Mouse (Mus musculus) A20 (cell line): ENCODE measurements around the gene Agap1.

Experiments used
- DNase-seq: peaks from one replicate; pipeline ENCODE4 v3.0.0-alpha.2; 2011; ENCODE audit warnings: low read depth, low spot score

The Agap1 gene

DNA sequence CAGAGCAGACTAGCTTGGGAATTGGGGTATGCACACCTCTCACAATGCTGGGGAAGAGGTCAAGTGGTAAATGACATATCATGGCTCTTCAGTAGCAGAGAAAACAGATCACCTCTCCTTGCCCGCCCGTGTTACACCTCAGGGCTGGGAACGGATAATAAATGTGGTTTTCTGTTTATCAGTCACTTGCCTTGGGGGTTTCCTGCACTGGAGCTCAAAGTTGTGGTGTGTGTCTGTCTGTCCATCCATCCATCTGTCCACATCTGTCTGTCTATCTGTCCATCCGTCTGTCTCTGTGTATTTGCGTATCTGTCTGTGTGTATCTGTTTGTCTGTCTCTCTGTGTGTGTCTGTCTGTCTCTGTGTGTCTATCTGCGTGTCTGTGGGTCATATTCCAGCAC lies 88.7 kb downstream of the Agap1 start:
- no peak for DNase-seq

DNA sequence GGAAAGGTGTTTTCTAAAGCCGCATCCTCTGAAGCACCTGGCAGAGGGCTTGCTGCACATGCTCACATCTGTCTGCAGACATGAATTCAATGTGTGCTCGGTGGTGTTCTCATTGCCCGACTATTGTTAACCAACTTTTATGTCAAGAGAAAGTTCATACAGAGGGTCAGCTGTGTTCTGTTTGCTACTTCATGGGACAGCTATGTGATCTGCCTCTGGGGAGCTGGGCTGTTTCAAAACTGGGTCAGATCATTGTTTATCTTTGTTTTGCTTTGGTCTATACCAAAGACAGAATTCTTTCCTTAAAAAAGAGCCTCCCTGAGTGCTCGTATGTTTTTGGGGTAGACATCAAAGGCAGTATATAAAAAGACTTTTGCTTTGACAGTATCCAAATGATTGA lies 89.5 kb downstream of the Agap1 start:
- DNase-seq = no peak

DNA sequence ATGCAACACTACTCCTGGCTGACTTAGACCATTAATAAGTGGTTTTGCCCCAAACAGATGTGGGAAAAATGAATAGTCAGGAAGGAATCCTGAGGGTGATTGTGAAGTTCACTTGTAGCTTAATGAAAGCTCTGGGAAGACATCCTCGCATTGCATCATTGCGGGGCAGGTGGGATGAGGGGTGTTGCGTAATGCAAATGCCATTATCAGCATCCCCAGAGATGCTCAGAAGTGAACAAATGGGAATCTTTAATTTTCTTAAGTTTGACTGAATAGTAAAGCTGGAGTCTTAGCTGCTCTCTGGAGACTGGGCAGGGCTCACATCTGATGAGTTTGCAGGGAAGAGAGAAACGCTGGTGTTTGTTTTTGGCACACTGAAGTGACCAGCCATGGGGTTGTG lies 90.5 kb downstream of the Agap1 start:
- no peak for DNase-seq

DNA sequence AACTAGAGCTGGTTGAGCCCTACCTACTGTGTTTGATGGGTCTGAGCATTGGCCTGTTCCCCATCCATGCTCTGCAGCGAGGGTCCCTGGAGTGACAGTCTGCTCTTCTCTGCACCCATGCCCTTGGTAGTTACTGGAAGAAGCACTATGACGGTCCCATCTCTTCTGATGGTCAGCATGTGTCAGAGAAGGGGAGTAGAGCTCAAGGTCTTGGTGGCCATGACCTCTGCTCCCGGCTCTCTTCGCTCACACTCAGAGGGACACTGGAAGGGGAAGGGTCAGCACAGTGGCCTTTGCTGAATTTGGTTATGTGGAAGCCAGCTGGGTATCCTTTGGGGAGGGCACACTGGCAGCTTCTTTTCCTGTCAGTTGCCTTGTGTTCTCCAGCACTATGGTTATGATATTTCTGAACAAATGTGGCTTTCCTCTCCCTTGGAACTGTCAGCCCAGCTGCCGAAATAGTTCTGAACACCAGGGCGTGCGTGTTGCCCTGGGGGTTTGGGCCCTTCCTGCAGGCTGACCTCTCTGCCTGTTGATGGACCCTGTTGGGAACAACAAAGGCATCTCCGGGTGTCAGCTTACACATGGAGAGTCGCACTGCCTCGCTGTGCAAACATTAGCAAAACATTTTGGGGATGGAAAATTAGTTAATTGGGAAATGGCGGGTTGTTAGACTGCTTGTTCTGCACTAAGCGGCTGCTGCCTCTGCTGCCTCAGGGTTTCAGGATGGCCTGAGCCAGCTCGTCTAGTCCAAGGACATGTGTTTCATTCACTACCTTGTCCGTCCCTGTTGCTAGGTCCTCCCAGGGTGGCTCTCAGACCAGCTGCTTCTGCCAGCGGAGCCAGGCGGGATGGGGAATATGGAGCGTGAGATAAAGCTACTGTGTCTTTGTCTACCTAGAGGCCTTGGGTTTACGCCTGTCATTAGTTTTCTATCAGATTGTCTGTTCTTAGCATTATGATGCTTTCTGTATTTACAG lies 93.2 kb downstream of the Agap1 start:
- no peak for DNase-seq

DNA sequence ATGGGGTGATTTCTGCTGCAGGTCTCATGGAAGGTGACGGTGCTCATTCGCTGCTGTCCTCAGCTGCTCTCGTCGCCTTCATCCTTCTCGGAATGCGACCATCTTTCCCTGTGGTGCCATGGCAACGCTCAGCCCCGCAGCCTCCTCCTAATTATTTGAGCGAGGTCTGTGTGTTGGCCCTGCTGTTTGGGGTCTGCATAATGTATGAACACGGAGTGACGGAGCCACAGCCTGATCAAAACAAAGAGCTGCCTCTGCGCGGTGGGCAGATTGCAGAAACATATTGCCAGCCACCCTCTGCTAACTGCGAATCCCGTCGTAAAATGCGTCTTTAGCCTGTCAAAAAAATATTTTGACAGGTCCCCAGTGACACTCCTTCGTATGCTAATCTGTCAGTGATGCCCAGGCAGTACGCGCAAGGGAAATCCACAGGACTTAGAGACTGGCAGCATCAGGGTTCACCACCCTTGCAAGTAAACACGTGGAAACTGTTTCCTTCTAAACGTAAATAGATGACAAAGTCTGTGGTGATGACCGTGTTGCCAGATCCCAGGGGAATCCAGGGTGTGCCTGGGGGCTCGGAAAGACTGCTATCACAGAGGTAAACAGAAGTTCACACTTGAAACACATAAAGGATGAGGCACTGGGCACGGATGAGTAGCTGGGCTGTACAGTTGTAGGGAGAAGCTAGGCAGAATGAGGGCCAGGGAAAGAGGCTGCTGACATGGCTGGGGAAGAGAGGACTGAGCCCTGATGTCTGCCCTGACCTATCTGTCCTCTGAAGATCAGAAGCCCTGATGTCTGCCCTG lies 95.7 kb downstream of the Agap1 start:
- DNase-seq = no peak

DNA sequence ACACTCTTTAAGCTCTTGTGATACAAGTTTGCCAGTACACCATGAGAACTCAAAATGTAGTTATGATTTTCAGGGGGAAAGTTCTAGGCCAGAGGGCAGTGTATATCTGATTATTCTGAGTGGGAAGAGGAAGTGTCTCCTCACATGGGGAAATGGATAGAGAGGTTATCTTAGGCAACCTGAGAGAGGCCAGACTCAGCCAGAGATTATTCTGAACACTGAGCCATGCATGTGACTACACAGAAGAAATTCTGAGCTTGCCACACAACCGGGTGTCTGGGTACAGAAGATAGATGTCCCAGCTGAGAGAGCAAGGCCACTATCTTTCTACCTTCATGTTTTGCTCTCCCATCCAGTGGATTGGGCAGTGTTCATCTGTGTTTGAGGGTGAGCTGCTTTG lies 97.9 kb downstream of the Agap1 start:
- DNase-seq = no peak

DNA sequence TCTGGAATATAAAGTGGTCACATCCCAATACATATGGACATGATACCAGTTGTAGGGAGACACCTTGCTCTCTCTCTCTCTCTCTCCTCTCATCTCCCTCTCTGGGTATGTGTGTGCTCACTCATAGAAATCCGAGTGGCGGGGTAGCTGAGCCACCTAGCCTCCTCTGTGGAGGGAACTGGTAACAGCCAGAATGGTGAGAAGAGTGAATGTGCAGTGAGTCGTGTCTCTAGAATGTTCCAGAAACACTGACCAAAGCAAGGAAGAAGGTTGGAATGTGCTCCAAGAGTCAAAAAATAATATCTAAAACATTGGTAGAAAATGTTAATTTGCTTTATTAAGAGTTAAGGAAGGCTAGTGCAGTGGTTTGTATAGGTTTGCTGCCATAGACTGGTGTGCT lies 99.2 kb downstream of the Agap1 start:
- DNase-seq = no peak

DNA sequence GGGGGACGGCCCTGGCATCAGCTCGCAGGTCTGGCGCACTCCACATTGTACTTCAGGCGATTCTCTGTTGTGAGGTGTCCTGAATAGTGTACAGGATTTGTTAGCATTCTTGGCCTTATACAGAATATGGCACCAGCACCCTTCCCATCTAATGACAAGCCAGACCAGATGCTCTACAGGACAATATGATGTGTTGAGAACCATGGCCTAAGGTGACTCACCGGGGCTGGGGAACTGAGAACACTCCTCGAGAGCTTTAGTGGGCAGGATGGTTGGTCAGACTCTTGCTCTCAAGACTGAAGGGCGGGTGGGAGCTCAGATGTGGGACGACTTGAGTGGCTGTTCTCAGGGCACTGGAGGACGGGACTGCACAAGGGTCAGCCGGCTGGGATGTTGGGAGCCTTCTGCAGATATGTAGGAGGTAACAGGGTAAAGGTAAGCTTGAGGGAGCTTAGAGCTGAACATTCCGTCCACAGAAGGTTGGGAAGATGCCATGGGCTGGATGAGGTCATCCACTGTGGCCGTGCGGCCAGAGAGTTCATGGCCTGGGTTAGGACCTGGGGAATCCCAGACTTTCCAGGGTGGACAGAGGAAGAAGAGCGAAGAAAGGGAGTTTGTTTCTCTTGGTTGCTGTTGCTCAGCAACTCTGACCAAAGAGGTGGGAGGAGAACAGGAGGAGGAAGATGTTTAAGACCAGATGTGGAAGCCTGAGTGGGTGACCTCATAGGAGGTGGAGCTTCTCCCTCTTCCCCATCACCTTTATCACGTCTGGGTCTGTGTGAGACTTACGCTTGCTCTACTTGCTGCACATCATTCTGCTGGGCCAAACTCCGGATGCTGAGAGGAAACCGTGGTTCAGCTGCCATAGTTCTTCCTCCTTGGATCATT lies 100.6 kb downstream of the Agap1 start:
- no peak for DNase-seq

DNA sequence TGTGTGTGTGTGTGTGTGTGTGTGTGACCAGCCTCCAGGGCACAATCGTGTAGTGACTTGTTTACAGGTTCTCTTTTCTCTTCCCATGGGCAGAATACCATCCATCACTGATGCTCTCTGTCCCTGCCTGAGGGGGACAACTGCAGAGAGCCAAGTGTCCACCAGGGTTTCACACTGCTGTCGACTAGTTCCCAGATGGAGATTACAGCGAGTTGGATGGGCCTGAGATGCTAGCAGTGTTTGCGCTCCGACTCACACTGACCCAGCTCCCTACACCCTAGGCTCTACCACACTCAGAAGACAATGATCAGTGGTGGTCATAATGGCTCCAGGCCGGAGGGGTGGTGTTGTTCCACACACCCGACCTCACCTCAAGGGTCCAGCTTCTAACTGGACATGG lies 101.4 kb downstream of the Agap1 start:
- DNase-seq = no peak

DNA sequence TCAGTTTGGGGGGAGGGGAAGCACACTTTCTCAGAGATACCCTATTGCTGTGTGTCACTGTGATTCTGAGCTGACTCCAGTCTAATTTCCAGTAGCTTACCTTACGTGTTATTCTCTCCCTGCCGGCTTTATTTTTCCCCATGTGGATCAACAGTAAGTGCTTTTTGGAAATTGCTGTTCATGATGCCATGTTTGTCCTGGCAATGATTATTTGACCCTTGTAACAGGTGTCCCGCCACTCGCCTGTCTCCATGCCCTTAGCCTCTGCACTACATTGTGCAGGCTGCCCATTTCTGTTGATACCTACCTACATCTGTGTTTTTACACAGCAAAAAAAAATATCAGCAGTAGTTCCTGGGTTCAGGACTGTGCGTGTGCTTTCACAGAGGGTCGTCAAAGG lies 102.8 kb downstream of the Agap1 start:
- DNase-seq = no peak

DNA sequence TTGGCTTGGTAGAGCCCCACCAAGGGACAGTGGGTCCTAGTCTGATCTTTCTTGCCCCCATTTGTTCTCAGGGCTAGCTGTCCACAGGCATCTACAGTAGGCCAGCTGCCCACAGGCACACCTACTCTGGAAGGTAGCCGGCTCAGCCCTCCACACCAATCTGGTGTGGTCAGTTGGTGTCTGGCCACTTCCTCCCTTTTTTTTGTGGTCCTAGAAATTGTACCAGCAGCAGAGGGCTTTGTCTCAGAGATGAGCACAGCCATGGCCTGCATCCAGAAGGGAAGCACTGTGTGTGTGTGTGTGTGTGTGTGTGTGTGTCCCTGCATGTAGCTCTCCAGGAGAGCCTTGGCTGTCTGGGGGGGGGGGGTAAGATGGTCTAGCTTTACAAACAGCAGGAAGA lies 103.5 kb downstream of the Agap1 start:
- DNase-seq = no peak

DNA sequence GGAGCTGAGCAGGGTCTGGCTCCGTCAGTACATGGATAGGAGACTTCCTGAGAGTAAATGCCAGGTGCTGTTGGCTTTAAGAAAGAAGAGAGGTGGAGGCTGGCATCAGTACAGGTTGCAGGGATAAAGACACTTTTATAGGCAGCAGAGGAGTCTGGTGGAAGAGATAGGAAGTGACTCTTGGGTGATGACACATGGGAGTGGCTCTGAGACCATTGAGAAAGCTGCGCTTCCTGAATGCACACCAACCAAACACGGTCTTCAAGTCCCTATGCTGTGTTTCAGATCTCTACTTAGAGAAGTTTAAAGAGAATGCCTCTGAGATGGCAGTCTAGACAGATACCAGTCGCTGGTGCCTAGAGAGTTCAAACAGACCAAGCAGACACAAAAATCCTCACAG lies 108.8 kb downstream of the Agap1 start:
- DNase-seq = no peak

DNA sequence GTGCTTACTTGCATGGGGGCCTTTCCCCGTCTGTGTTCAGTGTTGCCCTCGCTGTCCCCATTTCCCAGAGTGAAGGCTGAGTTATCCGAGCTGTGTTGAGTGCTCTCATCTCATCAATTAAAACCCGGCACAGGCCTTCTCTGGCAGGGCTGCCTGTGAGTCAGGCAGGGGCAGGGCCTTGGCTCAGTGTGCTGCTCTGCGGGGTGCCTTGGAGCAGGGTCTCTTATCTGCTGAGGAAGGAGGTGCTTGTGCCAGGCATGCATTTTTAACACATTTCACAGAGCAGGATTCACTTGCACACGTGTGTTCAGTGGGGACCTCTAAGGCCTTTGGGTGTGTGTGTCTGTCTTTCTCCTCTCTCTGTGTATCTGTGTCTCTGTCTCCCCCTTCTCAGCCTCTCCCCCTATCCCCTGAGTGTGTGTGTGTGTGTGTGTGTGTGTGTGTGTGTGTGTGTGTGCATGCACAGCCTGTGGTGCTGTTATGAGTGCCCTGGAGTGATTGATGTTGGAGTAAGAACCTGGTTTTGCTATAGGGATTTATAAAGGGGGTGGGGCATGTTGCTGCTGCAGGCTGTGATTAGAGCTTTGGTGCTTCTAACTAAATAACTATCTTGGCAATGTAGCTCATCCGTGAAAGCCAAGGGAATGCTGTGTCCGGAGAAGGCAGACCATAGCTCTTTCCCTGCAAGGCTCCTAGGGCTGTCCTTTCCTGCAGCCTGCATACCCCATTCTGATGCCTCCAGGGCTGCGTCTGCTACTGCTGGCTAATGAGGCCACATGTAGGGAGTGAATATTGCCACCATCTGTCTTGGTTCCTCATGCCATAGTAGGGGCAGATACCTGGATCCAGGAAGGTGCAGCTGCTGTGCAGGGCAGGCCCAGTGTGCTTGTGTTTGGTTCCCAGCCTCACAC lies 112.2 kb downstream of the Agap1 start:
- no peak for DNase-seq

DNA sequence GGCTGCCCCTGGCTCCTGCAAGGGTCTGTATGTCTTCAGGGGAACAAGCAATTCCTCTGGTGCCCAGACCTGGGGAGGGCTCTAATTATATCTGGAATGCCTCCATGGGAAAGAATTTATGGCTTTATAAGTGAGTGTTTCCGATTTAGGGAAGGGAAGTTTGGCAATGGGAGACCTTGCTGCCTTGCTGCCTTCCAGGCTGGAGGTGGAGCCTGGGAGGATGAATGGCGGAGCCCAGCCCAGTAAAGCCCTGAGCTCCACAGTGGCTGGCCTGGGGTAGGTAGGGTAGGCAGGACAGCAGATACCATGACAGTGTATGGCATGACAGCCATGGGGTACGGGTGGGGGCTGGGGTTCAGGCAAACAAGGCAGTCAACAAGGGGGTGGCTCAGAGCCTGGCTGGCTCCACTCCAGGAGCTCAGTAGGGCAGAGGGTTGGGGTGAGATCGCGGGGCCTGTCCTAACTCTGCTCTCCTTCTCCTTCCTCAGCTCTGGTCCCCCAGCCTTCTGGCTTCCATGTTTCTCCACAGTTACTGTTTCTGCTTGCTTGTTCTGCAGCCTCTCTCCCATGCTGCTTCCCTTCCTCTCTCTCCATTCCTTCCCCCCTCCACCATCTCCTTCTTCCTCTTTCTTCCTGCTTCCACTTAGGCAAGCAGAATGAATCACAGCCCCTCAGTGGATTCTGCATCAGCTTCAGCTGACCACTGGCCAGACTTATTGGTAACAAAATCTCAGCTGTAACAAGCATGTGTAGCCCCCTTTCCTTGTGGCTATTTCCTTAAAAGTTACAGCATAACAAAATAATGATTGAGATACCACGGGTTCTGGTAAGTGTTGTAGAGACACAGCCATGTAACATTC lies 114.2 kb downstream of the Agap1 start:
- no peak for DNase-seq

DNA sequence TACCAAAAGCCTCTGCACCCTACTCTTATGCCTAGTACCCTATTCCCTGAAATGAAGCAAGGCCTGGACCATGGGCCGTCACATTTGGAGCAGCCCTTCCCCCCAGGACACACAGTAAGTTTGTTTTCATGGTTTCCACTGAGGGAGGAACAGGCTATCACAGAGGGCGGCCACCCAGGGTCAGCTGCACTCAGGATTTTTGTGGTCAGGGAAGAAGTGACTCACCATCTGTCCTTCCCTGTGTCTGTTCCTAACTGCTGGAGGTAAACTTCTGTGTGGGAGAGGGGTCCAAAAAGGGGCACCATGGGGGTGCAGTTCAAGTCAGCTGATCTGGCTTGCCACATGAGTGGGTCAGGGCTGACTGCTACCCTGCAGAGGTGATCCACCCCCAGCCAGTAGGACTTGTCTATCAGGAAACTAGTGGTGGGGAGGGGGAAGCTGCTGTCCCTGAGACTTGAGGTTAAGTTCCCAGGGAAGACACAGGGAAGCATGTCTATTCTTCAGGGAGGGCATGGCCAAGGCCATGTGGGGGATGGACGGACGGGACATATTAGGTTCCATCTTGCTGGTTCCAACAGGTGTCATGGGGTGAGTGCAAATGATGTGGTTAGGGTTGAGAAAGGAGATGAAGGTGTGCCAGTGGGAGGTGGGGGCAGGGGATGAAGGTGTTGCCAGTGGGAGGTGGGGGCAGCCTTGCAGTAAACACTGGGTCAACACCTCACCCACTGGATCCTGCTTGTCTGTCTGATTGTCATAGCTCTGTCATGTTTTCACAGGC lies 116.1 kb downstream of the Agap1 start:
- no peak for DNase-seq

DNA sequence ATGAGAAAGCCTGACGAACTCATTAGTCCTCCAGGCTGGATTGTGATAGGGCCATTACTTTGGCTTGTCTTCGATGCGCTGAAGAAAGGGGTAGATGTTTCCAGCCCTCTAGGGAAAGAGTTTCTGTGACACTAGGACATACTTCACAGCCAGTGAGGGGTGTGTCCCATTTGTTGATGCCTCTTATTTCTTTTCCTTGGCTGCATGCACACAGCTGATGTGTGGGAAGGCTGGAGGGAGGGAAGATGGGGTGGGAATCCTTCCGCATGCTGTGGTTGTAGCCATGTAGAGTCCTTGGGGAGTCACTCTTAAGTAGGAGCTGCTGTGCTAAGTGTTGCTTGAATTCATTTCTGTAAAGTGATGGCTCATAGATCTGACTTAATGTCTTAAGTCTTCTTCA lies 118.9 kb downstream of the Agap1 start:
- no peak for DNase-seq

DNA sequence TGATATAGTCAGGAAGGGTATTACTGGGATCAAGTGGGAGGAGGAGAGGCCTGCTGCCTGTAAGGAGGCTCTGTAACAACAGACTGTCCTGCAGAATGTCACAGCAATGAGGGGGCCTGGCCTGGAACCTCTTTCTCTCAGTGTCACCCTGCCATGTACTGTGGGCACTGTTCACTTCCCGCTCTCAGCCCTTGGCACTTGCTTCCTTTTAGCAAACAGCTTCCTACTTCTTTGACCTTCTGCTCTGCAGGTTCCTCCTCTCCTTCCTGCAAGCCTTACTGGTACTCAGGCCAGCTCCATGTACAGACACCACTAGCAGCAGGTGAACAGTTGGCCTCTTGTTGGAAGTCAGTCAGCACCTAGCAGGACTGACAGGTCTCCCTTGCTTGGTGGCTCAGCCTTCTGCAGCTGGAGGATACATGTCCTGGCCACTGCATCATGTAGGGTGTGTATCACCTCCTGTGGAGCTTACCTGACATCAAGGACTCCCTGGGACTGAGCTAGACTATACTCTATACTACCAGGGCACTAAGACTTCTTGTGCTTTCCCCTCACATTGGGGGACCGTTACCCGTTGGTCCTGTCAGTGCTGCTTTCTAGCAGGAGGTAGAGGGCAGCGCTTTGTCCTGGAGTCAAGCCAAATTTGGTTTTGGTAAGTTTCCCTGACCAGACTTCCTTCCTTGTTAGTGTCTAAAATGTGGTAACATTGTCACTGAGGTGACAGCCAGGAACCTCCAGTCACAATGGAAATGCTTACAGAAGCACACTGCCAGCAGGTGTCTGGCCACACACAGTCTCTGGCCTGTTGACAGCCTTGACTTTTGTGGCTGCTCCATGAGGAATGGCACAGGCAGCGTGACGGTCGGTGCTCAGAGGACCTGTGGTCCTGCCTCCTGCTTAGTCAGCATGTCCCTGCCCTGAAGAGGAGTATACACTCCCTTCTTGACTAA lies 120.6 kb downstream of the Agap1 start:
- DNase-seq = no peak
